Mouse (Mus musculus): Measurements from ENCODE around the gene Ngrn.

- TF ChIP-seq EP300 (IDR thresholded peaks at IDR 0.05), result no peak
- TF ChIP-seq CTCF (IDR thresholded peaks at IDR 0.05), result no peak
Measured at GRCm38 (mm10) chr7:80213604-80214003, 47.4 kb upstream of the Ngrn start.

Data from lung, postnatal 0 days (tissue).